Mouse (Mus musculus) cerebellum, postnatal 10 days (tissue): ENCODE data around the gene Cox4i1.

ENCODE experiments used
- DNase-seq, 2 experiments: peaks; one replicate each; pipeline ENCODE4 v3.0.0; 2021; ENCODE audit warnings: mixed read lengths in 2 of 2

The Cox4i1 gene

GRCm38 (mm10) chr8:120696401-120697153, 28.6 kb downstream of the Cox4i1 start:
- peak; percentile 61 to 68 for DNase-seq

- DNase-seq, result peak; percentile 87 to 90
These were observed 29.3 kb downstream of the Cox4i1 start for GRCm38 (mm10) chr8:120697154-120697978.

- DNase-seq, result peak; percentile 47 to 60
These were observed 29.9 kb downstream of the Cox4i1 start for GRCm38 (mm10) chr8:120697979-120698272.

GRCm38 (mm10) chr8:120698426-120698825, 30.4 kb downstream of the Cox4i1 start:
- peak in 1 of 2 experiments; percentile 51 for DNase-seq

GRCm38 (mm10) chr8:120699079-120699478, 31.1 kb downstream of the Cox4i1 start:
- DNase-seq, result no peak

GRCm38 (mm10) chr8:120699565-120699964, 31.5 kb downstream of the Cox4i1 start:
- DNase-seq, result no peak

- no peak for DNase-seq
These were observed 32.0 kb downstream of the Cox4i1 start for GRCm38 (mm10) chr8:120700053-120700452.

- DNase-seq, result no peak
These were observed 33.9 kb downstream of the Cox4i1 start for GRCm38 (mm10) chr8:120701758-120702465.

GRCm38 (mm10) chr8:120704203-120704602, 36.2 kb downstream of the Cox4i1 start:
- DNase-seq, result no peak

GRCm38 (mm10) chr8:120705163-120705562, 37.1 kb downstream of the Cox4i1 start:
- no peak for DNase-seq

GRCm38 (mm10) chr8:120706193-120706592, 38.2 kb downstream of the Cox4i1 start:
- DNase-seq, result no peak

- DNase-seq, result no peak
These were observed 41.2 kb downstream of the Cox4i1 start for GRCm38 (mm10) chr8:120709176-120709575.

GRCm38 (mm10) chr8:120715200-120715599, 47.2 kb downstream of the Cox4i1 start:
- no peak for DNase-seq

GRCm38 (mm10) chr8:120715996-120716680, 48.1 kb downstream of the Cox4i1 start:
- no peak for DNase-seq

GRCm38 (mm10) chr8:120719586-120720236, 51.7 kb downstream of the Cox4i1 start:
- DNase-seq, result no peak

GRCm38 (mm10) chr8:120723025-120723424, 55.0 kb downstream of the Cox4i1 start:
- no peak for DNase-seq
